Mouse (Mus musculus): ENCODE results near the gene Lck.

Gene Lck

DNA sequence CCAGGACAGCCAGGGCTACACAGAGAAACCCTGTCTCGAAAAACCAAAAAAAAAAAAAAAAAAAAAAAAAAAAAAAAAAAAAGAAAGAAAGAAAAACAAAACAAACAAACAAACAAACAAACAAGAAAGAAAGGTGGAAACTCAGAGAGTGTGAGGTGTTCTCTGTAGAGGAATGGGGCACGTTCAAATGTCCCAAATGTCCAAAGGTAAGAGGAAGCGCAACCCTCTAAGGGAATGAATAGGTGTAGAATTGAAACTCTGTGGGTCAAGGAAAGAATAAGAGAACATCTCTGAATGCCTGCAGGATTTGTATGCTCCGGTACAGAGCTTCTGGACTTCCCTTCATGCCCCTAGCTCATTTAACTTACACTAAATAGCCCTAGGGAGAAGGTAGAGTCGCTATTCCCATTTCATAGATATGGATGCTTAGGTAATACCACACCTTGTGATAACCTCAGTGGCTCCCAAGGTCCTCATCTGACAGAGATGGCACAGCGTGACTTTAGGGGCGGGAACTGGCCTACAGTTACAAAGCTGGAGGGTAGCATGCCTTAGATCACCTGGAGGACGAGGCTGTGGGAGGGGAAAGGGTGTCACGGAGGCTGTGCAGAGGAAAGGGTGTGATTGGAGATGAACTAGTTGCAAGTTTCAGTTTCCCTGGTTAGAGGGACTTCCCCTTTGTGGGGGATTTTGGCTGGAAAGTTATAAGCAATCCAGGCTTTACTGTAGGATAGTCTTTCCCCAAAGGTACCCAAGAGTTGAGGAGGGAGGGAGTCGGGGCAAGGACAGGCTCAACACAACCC, 65.8 kb downstream of the Lck start:
- no peak for DNase-seq

DNA sequence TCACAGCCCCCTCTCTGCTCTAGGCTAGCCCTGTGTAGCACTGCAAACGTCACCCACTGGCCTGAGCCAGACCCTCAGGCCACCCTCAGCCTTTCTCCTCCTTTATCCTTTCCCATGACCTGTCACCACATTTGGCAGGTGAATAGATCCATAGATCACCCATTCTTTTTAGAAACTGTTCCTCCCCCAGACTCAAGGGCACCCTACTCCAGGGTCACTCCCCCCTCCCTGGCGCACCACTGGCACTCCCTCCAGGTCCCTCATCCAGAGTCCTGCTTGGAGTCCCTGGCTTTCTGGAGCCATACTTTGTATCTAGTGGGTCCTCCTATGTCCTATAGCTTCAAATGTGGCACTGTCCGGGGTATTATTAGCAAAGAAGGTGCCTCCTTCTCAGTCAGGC, 67.9 kb downstream of the Lck start:
- DNase-seq, result no peak

DNA sequence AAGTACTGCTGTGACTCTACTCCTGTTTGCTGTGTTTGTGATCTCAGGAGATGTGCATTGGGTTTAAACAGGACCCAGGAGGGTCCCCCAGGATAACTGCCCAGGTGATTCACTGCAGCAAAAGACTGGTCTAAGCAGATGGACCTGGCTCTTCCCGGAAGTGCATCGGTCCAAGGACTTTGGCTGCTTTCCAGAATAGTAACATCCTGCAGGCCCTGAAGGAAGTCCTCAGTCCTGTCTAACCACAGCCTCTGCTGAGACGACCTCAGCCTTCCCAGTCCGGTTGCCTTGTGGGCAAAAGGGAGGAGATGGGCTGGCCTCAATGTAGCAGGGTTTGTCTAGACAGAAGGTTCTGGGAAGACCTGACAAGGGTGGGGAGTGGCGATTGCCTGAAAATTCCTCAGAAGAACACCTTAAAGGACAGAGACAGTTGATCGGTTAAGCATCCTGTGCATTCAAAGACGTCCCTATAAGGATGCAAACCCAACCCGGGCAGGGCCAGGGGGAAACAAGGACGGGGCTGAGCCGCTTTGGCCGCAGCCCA, 70.5 kb downstream of the Lck start:
- DNase-seq, result no peak

DNA sequence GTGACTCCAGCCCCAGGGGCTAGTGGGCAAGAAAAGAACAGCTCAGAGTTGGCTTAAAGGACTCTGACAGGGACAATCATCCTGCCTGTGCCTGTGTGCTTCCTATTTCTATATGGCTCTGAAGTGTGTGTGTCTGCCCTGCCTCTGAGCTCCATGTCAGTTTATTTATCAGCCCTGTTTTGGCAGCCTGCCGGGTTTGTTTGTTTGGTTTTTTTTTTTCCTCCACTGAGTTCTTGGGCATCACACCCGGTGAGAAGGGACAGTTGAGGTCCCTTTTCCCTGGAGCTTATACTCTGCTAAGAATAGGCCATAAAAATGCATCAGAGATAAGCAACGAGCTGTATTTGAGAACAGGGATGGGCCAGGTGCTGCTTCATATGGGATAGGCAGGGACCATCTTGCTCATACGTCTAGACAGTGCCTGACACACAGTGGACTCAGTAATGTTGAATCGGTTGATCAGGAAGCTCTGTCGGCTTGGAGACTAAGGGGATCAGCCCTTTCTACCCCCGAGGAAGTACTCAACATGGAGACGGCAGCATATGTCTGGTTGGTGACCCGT, 71.0 kb downstream of the Lck start:
- no peak for DNase-seq

DNA sequence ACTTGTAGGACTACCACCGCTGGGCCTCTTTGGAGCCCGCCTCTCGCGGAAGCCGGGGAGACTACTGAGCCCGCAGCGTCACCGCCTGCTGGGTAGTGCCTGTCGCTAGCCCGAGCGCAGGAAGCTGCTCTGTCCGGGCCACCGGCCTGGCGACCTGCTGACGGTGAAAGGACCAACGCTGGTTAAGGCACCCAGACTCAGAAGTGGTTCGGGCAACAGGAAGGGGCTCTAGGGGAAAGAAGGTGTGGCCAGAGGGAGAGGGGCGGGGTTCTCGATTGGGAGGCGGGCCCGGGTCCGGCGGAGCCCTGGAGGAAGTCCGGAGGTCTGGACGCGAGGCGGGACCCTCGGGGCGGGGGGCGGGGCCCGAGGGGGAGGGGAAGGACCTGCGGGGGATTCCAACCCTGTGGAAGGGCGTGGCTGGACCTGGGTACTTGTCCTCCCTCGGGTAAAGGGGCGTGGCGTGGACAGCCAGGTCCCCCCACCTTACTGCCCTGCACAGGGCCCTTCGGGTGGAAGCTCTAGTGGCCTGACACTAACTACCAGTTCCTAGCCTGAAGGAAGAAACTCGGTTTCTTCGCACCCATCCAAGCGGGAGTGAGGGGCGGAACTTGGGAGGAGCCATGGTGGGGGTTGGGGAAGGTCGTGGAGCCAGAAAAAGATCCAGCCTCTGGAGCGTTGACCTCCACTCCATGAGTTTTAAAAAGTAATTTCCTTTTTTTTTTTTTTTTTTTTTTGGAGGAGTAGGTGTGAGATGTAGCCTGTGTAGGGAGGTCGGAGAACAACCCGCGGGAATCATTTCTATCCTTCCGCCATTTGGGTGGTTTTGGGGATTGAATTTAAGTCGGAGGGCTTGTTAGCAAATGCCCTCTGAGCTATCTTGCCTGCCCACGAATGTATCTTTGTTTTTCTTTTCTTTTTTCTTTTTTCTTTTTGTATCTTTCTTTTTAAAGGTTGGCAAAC, 72.6 kb downstream of the Lck start:
- peak; percentile 38 for DNase-seq

DNA sequence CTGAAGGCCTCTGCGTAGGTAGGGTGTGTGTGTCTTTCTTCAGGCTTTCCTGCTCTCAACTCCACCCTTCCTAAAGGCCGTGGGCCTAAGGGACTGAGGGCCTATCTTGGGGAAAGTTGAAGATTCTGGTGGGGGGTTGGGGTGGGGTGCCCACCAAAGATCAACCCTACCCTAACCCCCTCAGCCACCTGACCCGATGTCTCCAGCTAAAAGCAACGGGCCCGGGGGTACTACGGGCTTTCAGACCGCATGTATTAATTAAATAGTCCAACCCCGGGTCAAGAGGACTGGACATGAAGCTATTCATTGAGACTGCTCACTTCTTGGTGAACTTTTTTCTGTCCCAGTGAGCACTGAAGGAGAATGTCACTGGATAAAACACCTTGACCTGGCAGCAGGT, 73.4 kb downstream of the Lck start:
- no peak for DNase-seq

DNA sequence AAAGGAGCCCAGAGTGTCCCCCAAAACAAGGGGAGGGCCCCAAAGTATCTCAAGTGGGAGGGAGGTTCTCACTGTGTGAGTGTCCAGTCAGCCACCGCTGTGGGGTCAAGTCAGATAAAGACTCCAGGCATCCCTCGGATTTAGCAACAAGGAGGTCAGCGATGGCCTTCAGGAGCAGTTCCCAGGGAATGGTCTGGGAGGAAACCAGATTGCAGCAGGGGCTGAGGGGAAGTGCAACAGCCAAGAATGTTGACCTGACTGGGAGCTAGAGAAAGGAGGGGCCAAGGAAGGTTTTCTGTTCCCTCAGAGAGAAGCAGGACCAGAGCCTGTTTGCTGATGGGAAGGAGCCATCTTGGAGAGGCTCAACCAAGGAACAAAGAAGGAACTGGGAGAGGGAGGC, 74.5 kb downstream of the Lck start:
- DNase-seq, result no peak
